Mouse (Mus musculus): ENCODE measurements around the gene Ube2j1.

Gene Ube2j1

GRCm38 (mm10) chr4:33018361-33018999 lies 12.7 kb upstream of the Ube2j1 start:
- peak; percentile 82 for DNase-seq

- no peak for DNase-seq
Measured at GRCm38 (mm10) chr4:33024420-33024819, 6.8 kb upstream of the Ube2j1 start.

GRCm38 (mm10) chr4:33029104-33029503 lies 2.1 kb upstream of the Ube2j1 start:
- no peak for DNase-seq

- no peak for DNase-seq
Measured at GRCm38 (mm10) chr4:33030264-33031194, 687 bp upstream of the Ube2j1 start.

GRCm38 (mm10) chr4:33032045-33032444 lies 829 bp downstream of the Ube2j1 start:
- DNase-seq = no peak

- DNase-seq = no peak
Measured at GRCm38 (mm10) chr4:33033515-33033914, 2.3 kb downstream of the Ube2j1 start.

- DNase-seq = no peak
Measured at GRCm38 (mm10) chr4:33039826-33040225, 8.6 kb downstream of the Ube2j1 start.

- DNase-seq = no peak
Measured at GRCm38 (mm10) chr4:33049601-33050000, 18.4 kb downstream of the Ube2j1 start.

GRCm38 (mm10) chr4:33052055-33052454 lies 20.8 kb downstream of the Ube2j1 start:
- DNase-seq = no peak

GRCm38 (mm10) chr4:33052650-33053049 lies 21.4 kb downstream of the Ube2j1 start:
- no peak for DNase-seq

GRCm38 (mm10) chr4:33054426-33054825 lies 23.2 kb downstream of the Ube2j1 start:
- DNase-seq = no peak

- no peak for DNase-seq
Measured at GRCm38 (mm10) chr4:33056317-33056716, 25.1 kb downstream of the Ube2j1 start.

- DNase-seq = peak; percentile 38
Measured at GRCm38 (mm10) chr4:33057890-33058687, 26.9 kb downstream of the Ube2j1 start.

GRCm38 (mm10) chr4:33061158-33061557 lies 29.9 kb downstream of the Ube2j1 start:
- DNase-seq = no peak

GRCm38 (mm10) chr4:33062981-33063380 lies 31.8 kb downstream of the Ube2j1 start, which contains the start of gene Gabrr2:
Gene Gabrr2, plus strand, starts transcription at chr4:33062999.
- DNase-seq = no peak

- no peak for DNase-seq
Measured at GRCm38 (mm10) chr4:33064986-33065385, 33.8 kb downstream of the Ube2j1 start.

- no peak for DNase-seq
Measured at GRCm38 (mm10) chr4:33066223-33066960, 35.2 kb downstream of the Ube2j1 start.

- no peak for DNase-seq
Measured at GRCm38 (mm10) chr4:33067331-33067730, 36.1 kb downstream of the Ube2j1 start.

- no peak for DNase-seq
Measured at GRCm38 (mm10) chr4:33067826-33068225, 36.6 kb downstream of the Ube2j1 start.

- DNase-seq = peak; percentile 33
Measured at GRCm38 (mm10) chr4:33068894-33069293, 37.7 kb downstream of the Ube2j1 start.

GRCm38 (mm10) chr4:33070326-33070725 lies 39.1 kb downstream of the Ube2j1 start:
- no peak for DNase-seq

GRCm38 (mm10) chr4:33071337-33071736 lies 40.1 kb downstream of the Ube2j1 start:
- no peak for DNase-seq
